9 mouse cellular contexts compared by ENCODE assay signal in genomic region chr9:111093094-111093493, GRCm38 (mm10). TPM values are rescaled to one million over a fixed set of nuclear protein-coding genes. Genes with fewer than 3 reads are reported as not detected.
DNase-seq lines count a peak whose midpoint lies in the region; ATAC-seq and TF ChIP-seq lines count a peak whose summit lies in the region.
"Had no signal": no experiment of that assay in that cellular context is flagged by ENCODE, and none has a peak within 500 bp of the region (broad histone marks: within the 10 kb centered on the region; RNA-seq: fewer than 3 reads in every experiment).

No protein-coding gene starts in this region.

- 30% methylated on average over 5 of the region's 5 CpGs for WGBS in midbrain, postnatal 0 days
- WGBS in midbrain, embryonic 16.5 days: 32% methylated on average over 5 of the region's 5 CpGs
- 30% methylated on average over 5 of the region's 5 CpGs for WGBS in limb, embryonic 14.5 days
- WGBS in forebrain, embryonic 13.5 days: 33% methylated on average over 5 of the region's 5 CpGs

- peak; percentile 68 for DNase-seq in midbrain, postnatal 0 days (ENCODE audit: low spot score)
- DNase-seq in limb, embryonic 14.5 days (ENCODE audit: low spot score): peak; percentile 54
- DNase-seq in right cerebral cortex, adult 2 months (ENCODE audit: low spot score in 2 of 2): peak; percentile 68 to 75

- TF ChIP-seq CTCF in midbrain, postnatal 0 days (IDR thresholded peaks at IDR 0.05): peak; percentile 95

- H3K36me3 ChIP-seq in midbrain, postnatal 0 days (ENCODE audit: insufficient read depth, low read length): no peaks in the 10 kb centered on the region
- H3K36me3 ChIP-seq in midbrain, embryonic 16.5 days (ENCODE audit: control insufficient read depth, insufficient read depth, low read length): no peaks in the 10 kb centered on the region
- H3K36me3 ChIP-seq in limb, embryonic 14.5 days (ENCODE audit: control insufficient read depth, insufficient read depth, low read length): no peaks in the 10 kb centered on the region
- no peaks in the 10 kb centered on the region for H3K36me3 ChIP-seq in forebrain, embryonic 13.5 days (ENCODE audit: poor library complexity, severe bottlenecking)

- H3K4me2 ChIP-seq in midbrain, postnatal 0 days (ENCODE audit: low read depth, low read length, poor library complexity, severe bottlenecking): no peak overlapping the region
- H3K4me2 ChIP-seq in midbrain, embryonic 16.5 days (ENCODE audit: low read length): no peak overlapping the region
- no peak overlapping the region for H3K4me2 ChIP-seq in limb, embryonic 14.5 days (replicated peaks; ENCODE audit: low read depth, low read length, severe bottlenecking)
- H3K4me2 ChIP-seq in forebrain, embryonic 13.5 days: no peak overlapping the region

- H3K27ac ChIP-seq in midbrain, postnatal 0 days (ENCODE audit: low read depth, low read length): no peak overlapping the region
- no peak overlapping the region for H3K27ac ChIP-seq in midbrain, embryonic 16.5 days (ENCODE audit: low read length)
- no peak overlapping the region for H3K27ac ChIP-seq in limb, embryonic 14.5 days (replicated peaks; ENCODE audit: low read depth, low read length)
- H3K27ac ChIP-seq in forebrain, embryonic 13.5 days: no peak overlapping the region

- no peak overlapping the region for H3K4me3 ChIP-seq in midbrain, postnatal 0 days (ENCODE audit: low read depth, low read length)
- H3K4me3 ChIP-seq in midbrain, embryonic 16.5 days (ENCODE audit: low read depth, low read length): no peak overlapping the region
- H3K4me3 ChIP-seq in limb, embryonic 14.5 days (replicated peaks; ENCODE audit: low read length): no peak overlapping the region
- no peak overlapping the region for H3K4me3 ChIP-seq in forebrain, embryonic 13.5 days
- H3K4me3 ChIP-seq: myocyte had no signal

- no peak for ATAC-seq in midbrain, postnatal 0 days (ENCODE audit: low FRiP score)
- ATAC-seq in midbrain, embryonic 16.5 days: no peak
- ATAC-seq in activated CD4-positive, CD25-positive, alpha-beta regulatory T cell, adult 4 months: peak; percentile 43
- peak; percentile 51; the same call in 1 of the 2 replicates for ATAC-seq in common myeloid progenitor, adult 5-6 weeks (replicated peaks; ENCODE audit: low read depth, poor library complexity, severe bottlenecking)
- peak; percentile 44 to 60; a peak in 1 of 4 replicates for ATAC-seq in hematopoietic stem cell, adult 5-6 weeks (replicated peaks in 1 of 2; ENCODE audit: insufficient read depth in 1 of 2, low FRiP score in 2 of 2, low TSS enrichment in 1 of 2, low read depth in 1 of 2, poor library complexity in 2 of 2, severe bottlenecking in 2 of 2)
- ATAC-seq in limb, embryonic 14.5 days (ENCODE audit: low FRiP score, low read depth): no peak
- ATAC-seq in forebrain, embryonic 13.5 days: no peak

- TF ChIP-seq POLR2A in limb, embryonic 14.5 days (IDR thresholded peaks at IDR 0.05; ENCODE audit: borderline replicate concordance, extremely low read depth, insufficient read depth, insufficient read length): no peak

- H3K9ac ChIP-seq in midbrain, postnatal 0 days (replicated peaks; ENCODE audit: low read length, poor library complexity, severe bottlenecking): no peak overlapping the region
- no peak overlapping the region for H3K9ac ChIP-seq in midbrain, embryonic 16.5 days (ENCODE audit: low read depth, low read length)
- H3K9ac ChIP-seq in limb, embryonic 14.5 days (ENCODE audit: low read depth, low read length, severe bottlenecking): no peak overlapping the region
- H3K9ac ChIP-seq in forebrain, embryonic 13.5 days: no peak overlapping the region

- H3K27me3 ChIP-seq in midbrain, postnatal 0 days (ENCODE audit: insufficient read depth, low read length): no peaks in the 10 kb centered on the region; the same call in 1 of the 2 replicates
- H3K27me3 ChIP-seq in midbrain, embryonic 16.5 days (ENCODE audit: control insufficient read depth, insufficient read depth, low read depth, low read length): no peaks in the 10 kb centered on the region
- no peaks in the 10 kb centered on the region for H3K27me3 ChIP-seq in limb, embryonic 14.5 days (ENCODE audit: control insufficient read depth, insufficient read depth, low read length)
- H3K27me3 ChIP-seq in forebrain, embryonic 13.5 days: no peaks in the 10 kb centered on the region

- H3K4me1 ChIP-seq in midbrain, postnatal 0 days (ENCODE audit: insufficient read depth, low read length): no peaks in the 10 kb centered on the region
- H3K4me1 ChIP-seq in midbrain, embryonic 16.5 days (ENCODE audit: control insufficient read depth, insufficient read depth, low read length): 0 out of 2 replicates have a peak, but pooled peaks cover 3% of the 10 kb centered on the region
- peaks cover 6% of the 10 kb centered on the region; the same call in 1 of the 2 replicates for H3K4me1 ChIP-seq in limb, embryonic 14.5 days (ENCODE audit: control insufficient read depth, insufficient read depth, low read length)
- H3K4me1 ChIP-seq in forebrain, embryonic 13.5 days: peaks cover 4% of the 10 kb centered on the region; the same call in 1 of the 2 replicates

- H3K9me3 ChIP-seq in midbrain, postnatal 0 days (ENCODE audit: low read length): no peaks in the 10 kb centered on the region
- no peaks in the 10 kb centered on the region for H3K9me3 ChIP-seq in midbrain, embryonic 16.5 days (replicated peaks; ENCODE audit: control insufficient read depth, low read length, poor library complexity, severe bottlenecking)
- no peaks in the 10 kb centered on the region for H3K9me3 ChIP-seq in limb, embryonic 14.5 days (ENCODE audit: control insufficient read depth, low read length)
- no peaks in the 10 kb centered on the region for H3K9me3 ChIP-seq in forebrain, embryonic 13.5 days (replicated peaks)

RNA-seq across cellular contexts. Expression of gene Lrrfip2, which starts 24.3 kb away (rescaled TPM):
- 23.7 and 32.7 TPM in 2 replicates for total RNA-seq in midbrain, postnatal 0 days (2014; rRNA removed)
- 42.2 and 44.0 TPM in 2 replicates for polyA plus RNA-seq in midbrain, postnatal 0 days (2015; fragmentation: Nextera tagmentation; extraction: Ambion mirVana)
- polyA plus RNA-seq in midbrain, embryonic 16.5 days (2015; fragmentation: Nextera tagmentation; extraction: Ambion mirVana): 44.3 and 52.4 TPM in 2 replicates
- 10 to 100 TPM in 1 of 2 experiments, 1 to 10 TPM in 1; 8.3 to 12.2 TPM for polyA plus RNA-seq in activated CD4-positive, CD25-positive, alpha-beta regulatory T cell, adult 4 months (2017; shearing (Covaris generic))
- 70.2 and 77.5 TPM in 2 replicates for total RNA-seq in common myeloid progenitor, adult 5-6 weeks (2017)
- 65.7 and 103 TPM in 2 replicates for total RNA-seq in hematopoietic stem cell, adult 5-6 weeks (2017)
- 22.0 and 36.6 TPM in 2 replicates for polyA plus RNA-seq in limb, embryonic 14.5 days (2012; rRNA removed)
- 37.4 and 37.5 TPM in 2 replicates for polyA plus RNA-seq in limb, embryonic 14.5 days (2014; fragmentation: Nextera tagmentation; extraction: Ambion mirVana)
- 40.4 and 42.1 TPM in 2 replicates for polyA plus RNA-seq in forebrain, embryonic 13.5 days (2015; fragmentation: Nextera tagmentation; extraction: Ambion mirVana)

RNA-seq across cellular contexts. Expression of gene Ccrl2, which starts 35.8 kb away (rescaled TPM):
- 0.82 and 0.85 TPM in 2 replicates for total RNA-seq in midbrain, postnatal 0 days (2014; rRNA removed)
- polyA plus RNA-seq in midbrain, postnatal 0 days (2015; fragmentation: Nextera tagmentation; extraction: Ambion mirVana): 1.1 and 1.2 TPM in 2 replicates
- 1.2 and 1.4 TPM in 2 replicates for polyA plus RNA-seq in midbrain, embryonic 16.5 days (2015; fragmentation: Nextera tagmentation; extraction: Ambion mirVana)
- 10 to 100 TPM; 17.6 to 21.9 TPM for polyA plus RNA-seq in activated CD4-positive, CD25-positive, alpha-beta regulatory T cell, adult 4 months (2017; shearing (Covaris generic))
- total RNA-seq in common myeloid progenitor, adult 5-6 weeks (2017): 9.6 and 10.5 TPM in 2 replicates
- 24.9 and 25.1 TPM in 2 replicates for total RNA-seq in hematopoietic stem cell, adult 5-6 weeks (2017)
- polyA plus RNA-seq in limb, embryonic 14.5 days (2012; rRNA removed): 0.50 and 0.63 TPM in 2 replicates
- polyA plus RNA-seq in limb, embryonic 14.5 days (2014; fragmentation: Nextera tagmentation; extraction: Ambion mirVana): 0.59 and 0.88 TPM in 2 replicates
- 0.65 and 0.81 TPM in 2 replicates for polyA plus RNA-seq in forebrain, embryonic 13.5 days (2015; fragmentation: Nextera tagmentation; extraction: Ambion mirVana)

Comparison
In these comparisons a context has a peak if more than half of its experiments do, and no peak if none do; other contexts are left out.
1. ATAC-seq: peak in activated CD4-positive, CD25-positive, alpha-beta regulatory T cell, adult 4 months (single experiment), common myeloid progenitor, adult 5-6 weeks (single experiment) and hematopoietic stem cell, adult 5-6 weeks (2 of 2); none in midbrain, postnatal 0 days (single experiment), midbrain, embryonic 16.5 days (single experiment), limb, embryonic 14.5 days (single experiment) and forebrain, embryonic 13.5 days (single experiment).
2. Peak in every context shown above with its lines, with median percentiles within 50 percentile points of each other: DNase-seq.